Mouse (Mus musculus) liver, embryonic 14.5 days (tissue): Measurements from ENCODE around the gene Xylb. TPM values are rescaled to one million over a fixed set of nuclear protein-coding genes. Genes with fewer than 3 reads are reported as not detected.

Experiments
- ATAC-seq: fragments of 200-750 bp; cut with Nextera tagmentation; 2 replicates; pipeline ENCODE4 v1.8.0; 2017; ENCODE audit warnings: moderate number of reproducible peaks, mild to moderate bottlenecking, moderate library complexity; ENCODE audit not compliant: insufficient read depth
- DNase-seq, 3 experiments: peaks; one replicate each; pipeline ENCODE4 v3.0.0-alpha.2; 2012 to 2013; ENCODE audit warnings: low read depth in 3 of 3, low spot score in 3 of 3
- H3K27ac ChIP-seq: fragments of 300-500 bp; sonication (generic); 2 replicates; pipeline ENCODE4 v1.5.1; 2014; ENCODE audit warnings: moderate library complexity, mild to moderate bottlenecking, control low read depth, inconsistent platforms
- H3K27me3 ChIP-seq: fragments of 300-500 bp; sonication (generic); 2 replicates; pipeline ENCODE4 v1.6.1; 2014; ENCODE audit warnings: mild to moderate bottlenecking, low read length, moderate library complexity; ENCODE audit not compliant: control insufficient read depth, insufficient read depth
- H3K36me3 ChIP-seq: fragments of 300-500 bp; sonication (generic); replicated peaks from 2 replicates; pipeline ENCODE4 v1.6.1; 2014; ENCODE audit warnings: low read depth; ENCODE audit not compliant: control insufficient read depth, insufficient read depth
- H3K4me1 ChIP-seq, 2 experiments: fragments of 200-500 bp in 1 of 2; fragments of 300-500 bp in 1 of 2; sonication (generic) in 1 of 2; replicated peaks; 2 replicates each; pipeline ENCODE4 v1.6.1; 2012 to 2014; ENCODE audit warnings: antibody characterized with exemption in 1 of 2, inconsistent platforms in 1 of 2, low read length in 1 of 2; ENCODE audit not compliant: control insufficient read depth in 2 of 2, insufficient read depth in 2 of 2
- H3K4me2 ChIP-seq: fragments of 300-500 bp; sonication (generic); 2 replicates; pipeline ENCODE4 v1.6.1; 2014; ENCODE audit warnings: low read depth, mild to moderate bottlenecking, control low read depth, moderate library complexity
- H3K4me3 ChIP-seq, 2 experiments: fragments of 200-500 bp in 1 of 2; fragments of 300-500 bp in 1 of 2; sonication (generic) in 1 of 2; 2 replicates each; pipeline ENCODE4 v1.5.1; 2012 to 2014; ENCODE audit warnings: low read depth in 2 of 2, low read length in 2 of 2, mild to moderate bottlenecking in 2 of 2, control low read depth in 1 of 2, inconsistent platforms in 1 of 2, moderate library complexity in 1 of 2; ENCODE audit not compliant: insufficient read depth in 1 of 2
- H3K9ac ChIP-seq: fragments of 300-500 bp; sonication (generic); replicated peaks from 2 replicates; pipeline ENCODE4 v1.6.1; 2014; ENCODE audit warnings: mild to moderate bottlenecking, control low read depth, moderate library complexity
- H3K9me3 ChIP-seq: fragments of 300-500 bp; sonication (generic); 2 replicates; pipeline ENCODE4 v1.6.1; 2016; ENCODE audit warnings: low read length, mixed read lengths; ENCODE audit not compliant: control insufficient read depth
- CTCF ChIP-seq: IDR thresholded peaks from 2 replicates; pipeline ENCODE4 v1.5.1; 2016; ENCODE audit warnings: antibody characterized with exemption, low read depth, control low read depth
- EP300 ChIP-seq: IDR thresholded peaks from 2 replicates; pipeline ENCODE4 v1.6.1; 2016; ENCODE audit warnings: antibody characterized with exemption, low read depth
- WGBS: fragments of 180-500 bp; shearing (Covaris S2); extraction: QIAGEN DNeasy Blood & Tissue Kit; methylation state at CpG from one replicate; pipeline ENCODE4 v1.1.7; 2014; ENCODE audit not compliant: insufficient replicate concordance; 5-methylcytosine and 5-hydroxymethylcytosine counted together
- polyA plus RNA-seq, 2 experiments: library from polyadenylated mRNA; depleted of rRNA in 1 of 2; stranded (reverse) in 1 of 2; unstranded in 1 of 2; fragments of >200 nt; fragmentation: Nextera tagmentation in 1 of 2; extraction: Ambion mirVana in 1 of 2; gene quantifications; 2 replicates each; pipeline versions ENCODE4 v1.2.1 to v1.2.3; 2012 to 2014

Gene Xylb
- polyA plus RNA-seq, 2 experiments = 2.4 to 4.8 TPM

GRCm38 (mm10) chr9:119371251-119371650 lies 14.1 kb downstream of the Xylb start:
- Histone ChIP-seq H3K27me3 (no peaks in the 10 kb centered on the region), H3K4me2 (no peak overlapping the region), H3K4me3 (no peak overlapping the region), H3K9me3 (no peaks in the 10 kb centered on the region), H3K4me1 (no peaks in the 10 kb centered on the region), H3K27ac (no peak overlapping the region), H3K36me3 (no peaks in the 10 kb centered on the region), H3K9ac (no peak overlapping the region)
- no peak for DNase-seq
- no peak for TF ChIP-seq EP300
- no peak for TF ChIP-seq CTCF
- no peak for ATAC-seq
- 79% methylated on average over 4 of the region's 4 CpGs for WGBS

GRCm38 (mm10) chr9:119375008-119375407 lies 17.8 kb downstream of the Xylb start:
- Histone ChIP-seq H3K4me1 (no peaks in the 10 kb centered on the region), H3K27ac (no peak overlapping the region), H3K4me3 (no peak overlapping the region), H3K27me3 (no peaks in the 10 kb centered on the region), H3K9me3 (no peaks in the 10 kb centered on the region), H3K9ac (no peak overlapping the region), H3K4me2 (no peak overlapping the region), H3K36me3 (no peaks in the 10 kb centered on the region)
- ATAC-seq (no peak), DNase-seq (no peak)
- TF ChIP-seq EP300 (no peak), CTCF (no peak)
- WGBS = 68% methylated on average over 3 of the region's 3 CpGs

GRCm38 (mm10) chr9:119375556-119375955 lies 18.4 kb downstream of the Xylb start:
- DNase-seq = no peak
- TF ChIP-seq EP300 (no peak), CTCF (no peak)
- no peak overlapping the region for H3K4me3 ChIP-seq
- H3K27me3 ChIP-seq = no peaks in the 10 kb centered on the region
- no peak for ATAC-seq
- 68% methylated on average over 6 of the region's 6 CpGs for WGBS
- no peak overlapping the region for H3K4me2 ChIP-seq
- H3K27ac ChIP-seq = no peak overlapping the region
- no peaks in the 10 kb centered on the region for H3K9me3 ChIP-seq
- H3K4me1 ChIP-seq = no peaks in the 10 kb centered on the region
- no peak overlapping the region for H3K9ac ChIP-seq
- H3K36me3 ChIP-seq = no peaks in the 10 kb centered on the region

- TF ChIP-seq EP300 (no peak), CTCF (no peak)
- Histone ChIP-seq H3K4me3 (no peak overlapping the region), H3K9ac (no peak overlapping the region), H3K36me3 (no peaks in the 10 kb centered on the region), H3K27me3 (no peaks in the 10 kb centered on the region), H3K9me3 (no peaks in the 10 kb centered on the region), H3K4me1 (no peaks in the 10 kb centered on the region), H3K27ac (no peak overlapping the region), H3K4me2 (no peak overlapping the region)
- no peak for DNase-seq
- ATAC-seq = no peak
- 66% methylated on average over 4 of the region's 4 CpGs for WGBS
Measured at GRCm38 (mm10) chr9:119378231-119378630, 21.1 kb downstream of the Xylb start.

- no peaks in the 10 kb centered on the region for H3K27me3 ChIP-seq
- H3K4me2 ChIP-seq = no peak overlapping the region
- H3K9ac ChIP-seq = no peak overlapping the region
- no peaks in the 10 kb centered on the region for H3K4me1 ChIP-seq
- no peak overlapping the region for H3K4me3 ChIP-seq
- DNase-seq (no peak), ATAC-seq (no peak)
- H3K27ac ChIP-seq = no peak overlapping the region
- 60% methylated on average over 6 of the region's 6 CpGs for WGBS
- H3K9me3 ChIP-seq = no peaks in the 10 kb centered on the region
- no peaks in the 10 kb centered on the region for H3K36me3 ChIP-seq
- TF ChIP-seq EP300 = no peak
- no peak for TF ChIP-seq CTCF
Measured at GRCm38 (mm10) chr9:119382603-119383002, 25.4 kb downstream of the Xylb start.

GRCm38 (mm10) chr9:119388956-119389355 lies 31.8 kb downstream of the Xylb start:
- TF ChIP-seq EP300 (no peak), CTCF (no peak)
- Histone ChIP-seq H3K4me1 (no peaks in the 10 kb centered on the region), H3K4me2 (no peak overlapping the region), H3K27ac (no peak overlapping the region), H3K36me3 (no peaks in the 10 kb centered on the region), H3K27me3 (no peaks in the 10 kb centered on the region), H3K9me3 (no peaks in the 10 kb centered on the region), H3K9ac (no peak overlapping the region), H3K4me3 (no peak overlapping the region)
- no peak for DNase-seq
- no peak for ATAC-seq
- 45% methylated on average over 5 of the region's 5 CpGs for WGBS
